Mouse (Mus musculus): ENCODE results near the gene Clec16a. TPM values are rescaled to one million over a fixed set of nuclear protein-coding genes. Genes with fewer than 3 reads are reported as not detected.

Clec16a gene
- polyA plus RNA-seq, 1 experiment = 29.0 TPM

GRCm38 (mm10) chr16:10770531-10771325, 225.6 kb downstream of the Clec16a start:
- no peaks in the 10 kb centered on the region; the same call in 1 of the 2 replicates for H3K4me1 ChIP-seq (ENCODE audit: control insufficient read depth, insufficient read depth, insufficient read length, low read length)
- no peak overlapping the region for H3K4me3 ChIP-seq (ENCODE audit: insufficient read depth, low read depth, low read length)
- H3K27ac ChIP-seq (replicated peaks; ENCODE audit: low read depth, low read length) = no peak overlapping the region

GRCm38 (mm10) chr16:10771769-10772510, 226.8 kb downstream of the Clec16a start:
- H3K4me3 ChIP-seq (ENCODE audit: insufficient read depth, low read depth, low read length) = no peak overlapping the region
- H3K27ac ChIP-seq (replicated peaks; ENCODE audit: low read depth, low read length) = no peak overlapping the region
- H3K4me1 ChIP-seq (ENCODE audit: control insufficient read depth, insufficient read depth, insufficient read length, low read length) = no peaks in the 10 kb centered on the region; the same call in 1 of the 2 replicates

- Histone ChIP-seq H3K27ac (replicated peaks; ENCODE audit: low read depth, low read length) (no peak overlapping the region), H3K4me1 (ENCODE audit: control insufficient read depth, insufficient read depth, insufficient read length, low read length) (no peaks in the 10 kb centered on the region; the same call in 1 of the 2 replicates), H3K4me3 (ENCODE audit: insufficient read depth, low read depth, low read length) (no peak overlapping the region)
Measured at GRCm38 (mm10) chr16:10773543-10773942, 228.4 kb downstream of the Clec16a start.

GRCm38 (mm10) chr16:10774726-10775125, 229.6 kb downstream of the Clec16a start:
- Histone ChIP-seq H3K27ac (replicated peaks; ENCODE audit: low read depth, low read length) (no peak overlapping the region), H3K4me3 (ENCODE audit: insufficient read depth, low read depth, low read length) (no peak overlapping the region)

DNA sequence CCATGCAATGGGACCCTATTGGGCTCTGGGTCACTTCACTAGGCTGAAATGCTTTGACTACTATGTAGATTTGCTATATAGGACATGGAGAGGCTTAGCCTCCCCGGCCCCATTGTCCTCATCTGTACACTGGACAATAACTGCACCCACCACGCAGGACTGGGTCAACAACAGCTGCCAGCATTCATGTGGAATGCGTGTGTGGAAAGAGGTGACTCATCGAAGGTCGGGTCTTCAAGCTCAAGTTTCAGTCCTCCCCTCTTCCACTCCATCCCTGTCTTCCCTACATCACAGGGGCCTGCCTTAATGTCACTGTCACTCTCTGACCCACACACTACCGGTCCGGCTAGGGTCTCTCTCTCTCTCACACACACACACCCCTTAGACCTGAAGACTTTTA, 231.2 kb downstream of the Clec16a start:
- no peak overlapping the region for H3K27ac ChIP-seq (replicated peaks; ENCODE audit: low read depth, low read length)
- H3K4me1 ChIP-seq (ENCODE audit: control insufficient read depth, insufficient read depth, insufficient read length, low read length) = no peaks in the 10 kb centered on the region
- H3K4me3 ChIP-seq (ENCODE audit: insufficient read depth, low read depth, low read length) = no peak overlapping the region

More at GRCm38 (mm10) chr16:10774726-10775125, 229.6 kb downstream of the Clec16a start:
- H3K4me1 ChIP-seq (ENCODE audit: control insufficient read depth, insufficient read depth, insufficient read length, low read length) = no peaks in the 10 kb centered on the region; the same call in 1 of the 2 replicates

DNA sequence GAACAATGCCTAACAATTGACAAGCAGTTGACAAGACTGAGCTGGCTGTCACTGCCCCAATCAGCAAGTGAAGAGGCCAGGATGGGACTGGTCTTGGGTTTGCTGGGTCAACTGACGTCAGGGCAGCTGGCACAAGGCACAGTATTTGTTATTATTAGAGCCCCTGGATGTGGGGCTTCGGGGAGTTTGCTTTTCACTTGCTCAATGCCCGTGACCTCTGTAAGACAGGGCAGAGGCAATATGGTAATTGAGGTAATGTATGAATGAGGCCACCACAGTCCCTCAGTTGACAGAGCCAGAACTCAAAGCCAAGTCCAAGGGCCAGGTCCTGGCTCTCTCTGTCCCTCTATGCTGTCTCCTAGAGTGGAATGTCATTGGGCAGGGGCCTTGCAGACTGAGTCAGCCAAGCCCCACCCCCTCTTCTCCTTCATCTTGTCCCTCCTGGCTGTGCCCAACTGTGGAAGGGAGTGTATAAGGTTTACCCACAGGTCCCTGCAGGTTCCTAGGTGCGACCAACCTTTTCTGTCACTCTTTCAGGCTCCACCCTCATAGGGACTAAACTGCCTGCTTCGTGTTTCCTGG, 232.5 kb downstream of the Clec16a start:
- Histone ChIP-seq H3K4me3 (ENCODE audit: insufficient read depth, low read depth, low read length) (no peak overlapping the region), H3K4me1 (ENCODE audit: control insufficient read depth, insufficient read depth, insufficient read length, low read length) (no peaks in the 10 kb centered on the region), H3K27ac (replicated peaks; ENCODE audit: low read depth, low read length) (no peak overlapping the region)

- H3K27ac ChIP-seq (replicated peaks; ENCODE audit: low read depth, low read length) = no peak overlapping the region
- H3K4me1 ChIP-seq (ENCODE audit: control insufficient read depth, insufficient read depth, insufficient read length, low read length) = no peaks in the 10 kb centered on the region
Measured at GRCm38 (mm10) chr16:10780631-10781120, 235.5 kb downstream of the Clec16a start.

GRCm38 (mm10) chr16:10781862-10782371, 236.8 kb downstream of the Clec16a start:
- H3K4me1 ChIP-seq (ENCODE audit: control insufficient read depth, insufficient read depth, insufficient read length, low read length) = no peaks in the 10 kb centered on the region
- H3K27ac ChIP-seq (replicated peaks; ENCODE audit: low read depth, low read length) = no peak overlapping the region
- H3K4me3 ChIP-seq (ENCODE audit: insufficient read depth, low read depth, low read length) = no peak overlapping the region

More at GRCm38 (mm10) chr16:10780631-10781120, 235.5 kb downstream of the Clec16a start:
- no peak overlapping the region for H3K4me3 ChIP-seq (ENCODE audit: insufficient read depth, low read depth, low read length)

- Histone ChIP-seq H3K4me3 (ENCODE audit: insufficient read depth, low read depth, low read length) (no peak overlapping the region), H3K27ac (replicated peaks; ENCODE audit: low read depth, low read length) (no peak overlapping the region), H3K4me1 (ENCODE audit: control insufficient read depth, insufficient read depth, insufficient read length, low read length) (no peaks in the 10 kb centered on the region)
Measured at GRCm38 (mm10) chr16:10782377-10783151, 237.4 kb downstream of the Clec16a start.

- Histone ChIP-seq H3K27ac (replicated peaks; ENCODE audit: low read depth, low read length) (no peak overlapping the region), H3K4me3 (ENCODE audit: insufficient read depth, low read depth, low read length) (no peak overlapping the region), H3K4me1 (ENCODE audit: control insufficient read depth, insufficient read depth, insufficient read length, low read length) (no peaks in the 10 kb centered on the region)
Measured at GRCm38 (mm10) chr16:10783152-10783434, 238.0 kb downstream of the Clec16a start.

GRCm38 (mm10) chr16:10783451-10783850, 238.3 kb downstream of the Clec16a start:
- H3K27ac ChIP-seq (replicated peaks; ENCODE audit: low read depth, low read length) = no peak overlapping the region
- no peak overlapping the region for H3K4me3 ChIP-seq (ENCODE audit: insufficient read depth, low read depth, low read length)
- H3K4me1 ChIP-seq (ENCODE audit: control insufficient read depth, insufficient read depth, insufficient read length, low read length) = no peaks in the 10 kb centered on the region

GRCm38 (mm10) chr16:10783883-10784792, 239.0 kb downstream of the Clec16a start:
- no peaks in the 10 kb centered on the region for H3K4me1 ChIP-seq (ENCODE audit: control insufficient read depth, insufficient read depth, insufficient read length, low read length)
- no peak overlapping the region for H3K27ac ChIP-seq (replicated peaks; ENCODE audit: low read depth, low read length)

DNA sequence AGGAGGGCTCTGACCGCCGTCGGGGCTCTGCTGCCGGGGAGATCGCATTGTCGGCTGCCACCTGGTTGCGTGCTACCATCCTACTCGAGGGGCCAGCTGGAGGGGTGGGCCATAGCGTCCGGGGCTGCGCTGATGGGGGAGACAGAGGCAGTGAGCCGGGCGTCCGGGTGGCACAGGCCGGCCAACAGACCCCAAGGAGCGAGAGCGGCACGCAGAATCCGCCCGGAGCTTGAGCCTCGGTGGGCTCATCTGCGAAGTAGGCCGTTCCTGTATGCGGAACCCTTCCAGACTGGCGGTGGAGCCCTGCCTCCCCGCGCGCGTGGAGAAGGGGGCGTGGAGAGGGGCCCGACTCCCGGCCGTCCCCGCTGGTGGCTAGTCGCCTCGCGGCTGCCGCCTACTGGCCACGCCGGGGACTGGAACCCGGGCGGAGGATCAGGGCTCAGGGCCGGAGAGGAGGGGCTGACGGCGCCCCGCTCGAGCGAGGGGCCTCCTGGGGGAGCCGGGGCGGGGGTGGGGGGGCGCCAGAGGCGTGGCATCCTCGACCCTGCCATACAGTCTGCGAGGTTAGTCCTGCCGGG, 239.7 kb downstream of the Clec16a start:
- Histone ChIP-seq H3K4me1 (ENCODE audit: control insufficient read depth, insufficient read depth, insufficient read length, low read length) (no peaks in the 10 kb centered on the region), H3K4me3 (ENCODE audit: insufficient read depth, low read depth, low read length) (peak overlapping the region; percentile 92)

More at GRCm38 (mm10) chr16:10783883-10784792, 239.0 kb downstream of the Clec16a start:
- peak overlapping the region; percentile 74 for H3K4me3 ChIP-seq (ENCODE audit: insufficient read depth, low read depth, low read length)

More for the DNA sequence above, 239.7 kb downstream of the Clec16a start:
- H3K27ac ChIP-seq (replicated peaks; ENCODE audit: low read depth, low read length) = peak overlapping the region; percentile 40
